Mouse (Mus musculus) heart, postnatal 0 days (tissue): ENCODE results near the gene Cenpf.

Source experiments
- CTCF ChIP-seq: IDR thresholded peaks from 2 replicates; pipeline ENCODE4 v1.5.1; 2016; ENCODE audit warnings: antibody characterized with exemption, control low read depth, low read depth
- EP300 ChIP-seq: IDR thresholded peaks from 2 replicates; pipeline ENCODE4 v1.6.1; 2016; ENCODE audit warnings: antibody characterized with exemption, low read depth

- no peak for TF ChIP-seq CTCF
- TF ChIP-seq EP300, result no peak
Measured at GRCm38 (mm10) chr1:189689050-189689833, 1.4 kb upstream of the Cenpf start.
